Mouse (Mus musculus) liver, embryonic 14 days (tissue): ENCODE measurements around the gene Rfxank. TPM values are rescaled to one million over a fixed set of nuclear protein-coding genes. Genes with fewer than 3 reads are reported as not detected.

ENCODE experiments used
- polyA plus RNA-seq: library from polyadenylated mRNA; depleted of rRNA; stranded (reverse); fragments of >200 nt; gene quantifications from 2 replicates; pipeline ENCODE4 v1.2.3, GENCODE M21; 2012; rRNA removed

Rfxank gene
- polyA plus RNA-seq, result 4.6 and 5.4 TPM in 2 replicates

DNA sequence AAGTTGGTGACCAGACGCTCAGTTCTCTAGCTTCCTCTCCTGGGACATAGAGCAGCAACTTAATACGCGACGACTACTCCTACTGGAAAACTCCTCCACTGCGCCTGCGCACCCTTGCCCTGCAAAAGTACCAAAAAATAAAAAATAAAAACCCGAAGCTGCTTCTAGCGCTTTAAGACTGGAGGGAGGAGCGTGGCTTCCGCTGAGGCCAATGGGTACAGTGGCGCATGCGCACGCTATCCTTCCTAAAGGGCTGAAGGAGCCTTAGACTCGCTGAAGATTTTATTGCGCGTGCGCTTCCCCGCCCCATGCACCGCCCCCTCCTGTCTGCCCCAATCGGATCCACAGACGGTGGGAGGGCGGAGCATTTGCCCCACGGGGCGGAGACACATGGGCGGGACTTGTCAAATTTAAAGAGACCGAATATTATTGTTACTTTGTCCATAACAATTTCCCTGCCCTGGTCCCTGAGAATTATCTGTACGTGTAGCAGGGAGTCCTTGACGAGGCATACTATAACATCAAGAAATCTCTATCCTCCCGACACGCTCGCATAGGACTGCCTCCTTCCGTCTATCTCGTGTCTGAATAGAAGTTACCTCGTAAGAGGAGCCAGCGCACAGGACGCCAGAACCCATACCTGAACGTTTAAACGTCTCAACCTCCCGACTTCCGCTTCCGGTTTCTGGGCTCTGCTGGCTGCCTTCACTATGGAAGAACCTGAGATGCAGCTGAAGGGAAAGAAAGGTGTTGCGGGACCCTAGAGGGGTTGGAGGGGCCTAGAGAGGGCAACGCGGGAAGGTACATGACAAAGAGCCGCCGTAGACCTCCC, at the start of gene Rfxank, which contains the start of the genes Borcs8 and Mef2b:
Rfxank (minus strand) TSS at position 129 of the 832 bp plus-strand sequence.
Borcs8 (plus strand) TSS at position 474 of the 832 bp plus-strand sequence.
Mef2b (plus strand) TSS at position 686 of the 832 bp plus-strand sequence.

GRCm38 (mm10) chr8:70172043-70172681, 33.2 kb upstream of the Rfxank start, which contains the start of gene Tmem161a:
Gene Tmem161a (plus strand): TSS chr8:70172356.

GRCm38 (mm10) chr8:70131166-70131883, 7.6 kb downstream of the Rfxank start, which contains the start of gene Nr2c2ap:
Gene Nr2c2ap (plus strand): TSS chr8:70131333.

GRCm38 (mm10) chr8:70120667-70121066, 18.3 kb downstream of the Rfxank start, which contains the start of gene Ncan:
Gene Ncan (minus strand): TSS chr8:70120873.

GRCm38 (mm10) chr8:70083285-70083684, 55.7 kb downstream of the Rfxank start, which contains the start of gene Hapln4:
Gene Hapln4 (plus strand): TSS chr8:70083457.

Other genes starting within 250 kb of the Rfxank start
- gene Tssk6, start 237.0 kb downstream of the Rfxank start, polyA plus RNA-seq, result 0.25 and 0.47 TPM in 2 replicates
- 46.0 and 50.1 TPM in 2 replicates for gene Ndufa13, start 236.6 kb downstream of the Rfxank start, polyA plus RNA-seq
- 0.27 and 0.41 TPM in 2 replicates for gene Yjefn3, start 236.4 kb downstream of the Rfxank start, polyA plus RNA-seq
- gene Gatad2a, start 142.8 kb downstream of the Rfxank start, polyA plus RNA-seq, result 17.5 and 20.3 TPM in 2 replicates
- 17.2 and 19.6 TPM in 2 replicates for gene Mau2, start 96.4 kb downstream of the Rfxank start, polyA plus RNA-seq
- gene Sugp1, start 96.3 kb downstream of the Rfxank start, polyA plus RNA-seq, result 6.5 and 7.2 TPM in 2 replicates
- 1.1 and 1.2 TPM in 2 replicates for gene Tm6sf2, start 66.2 kb downstream of the Rfxank start, polyA plus RNA-seq
- gene Hapln4, start 55.7 kb downstream of the Rfxank start, polyA plus RNA-seq, result 0.05 TPM in 2 replicates
- 0.02 TPM in 1 of 2 replicates, not detected in the other for gene Ncan, start 18.3 kb downstream of the Rfxank start, polyA plus RNA-seq
- gene Nr2c2ap, start 7.8 kb downstream of the Rfxank start, polyA plus RNA-seq, result 11.3 and 12.4 TPM in 2 replicates
- gene Borcs8, start 345 bp upstream of the Rfxank start, polyA plus RNA-seq, result 23.9 and 27.1 TPM in 2 replicates
- gene Mef2b, start 557 bp upstream of the Rfxank start, polyA plus RNA-seq, result 0.01 and 0.07 TPM in 2 replicates
- gene Tmem161a, start 33.2 kb upstream of the Rfxank start, polyA plus RNA-seq, result 29.4 and 31.9 TPM in 2 replicates
- gene Slc25a42, start 73.2 kb upstream of the Rfxank start, polyA plus RNA-seq, result 12.0 and 13.6 TPM in 2 replicates
- gene Sugp2, start 95.1 kb upstream of the Rfxank start, polyA plus RNA-seq, result 16.4 and 16.8 TPM in 2 replicates
- 11.0 and 13.4 TPM in 2 replicates for gene Armc6, start 95.3 kb upstream of the Rfxank start, polyA plus RNA-seq
- 5.7 and 6.2 TPM in 2 replicates for gene Homer3, start 143.7 kb upstream of the Rfxank start, polyA plus RNA-seq
- gene Ddx49, start 163.3 kb upstream of the Rfxank start, polyA plus RNA-seq, result 20.7 and 21.4 TPM in 2 replicates
- 126 and 139 TPM in 2 replicates for gene Cope, start 163.4 kb upstream of the Rfxank start, polyA plus RNA-seq
- gene Cers1, start 176.6 kb upstream of the Rfxank start, polyA plus RNA-seq, result 0.09 and 0.14 TPM in 2 replicates
- 0.02 and 0.09 TPM in 2 replicates for gene Gdf1, start 190.7 kb upstream of the Rfxank start, polyA plus RNA-seq
- 10.6 and 15.5 TPM in 2 replicates for gene Upf1, start 214.1 kb upstream of the Rfxank start, polyA plus RNA-seq
- 0.36 and 0.40 TPM in 2 replicates for gene Comp, start 234.4 kb upstream of the Rfxank start, polyA plus RNA-seq